Mouse (Mus musculus) myocyte (in vitro differentiated cells): Measurements from ENCODE around the gene Sf1. TPM values are rescaled to one million over a fixed set of nuclear protein-coding genes. Genes with fewer than 3 reads are reported as not detected.

Source experiments
- H3K27me3 ChIP-seq: one replicate; pipeline ENCODE4 v1.6.1; 2011; ENCODE audit not compliant: control insufficient read depth, insufficient read depth, insufficient read length
- H3K36me3 ChIP-seq: one replicate; pipeline ENCODE4 v1.6.1; 2011; ENCODE audit not compliant: control insufficient read depth, insufficient read depth
- H3K4me2 ChIP-seq: one replicate; pipeline ENCODE4 v1.6.1; 2011; ENCODE audit warnings: low read depth, control low read depth
- H3K4me3 ChIP-seq: one replicate; pipeline ENCODE4 v1.5.1; 2011; ENCODE audit warnings: mild to moderate bottlenecking, control low read depth, moderate library complexity
- H3K79me2 ChIP-seq: one replicate; pipeline ENCODE4 v1.6.1; 2011; ENCODE audit not compliant: control insufficient read depth, insufficient read depth
- H3ac ChIP-seq: one replicate; pipeline ENCODE4 v1.6.1; 2011; ENCODE audit not compliant: control insufficient read depth, insufficient read length
- CEBPB ChIP-seq: IDR thresholded peaks from 2 replicates; pipeline ENCODE4 v1.6.1; 2011; ENCODE audit warnings: mild to moderate bottlenecking, moderate library complexity; ENCODE audit not compliant: poor library complexity, insufficient read depth, severe bottlenecking
- E2F4 ChIP-seq: IDR thresholded peaks from one replicate; pipeline ENCODE4 v1.6.1; 2011; ENCODE audit warnings: mild to moderate bottlenecking, control low read depth, moderate library complexity; ENCODE audit not compliant: insufficient read depth
- MAX ChIP-seq: IDR thresholded peaks from one replicate; pipeline ENCODE4 v1.6.1; 2011; ENCODE audit warnings: low read depth, mild to moderate bottlenecking, control low read depth
- MYOD1 ChIP-seq, 3 experiments: IDR thresholded peaks; one replicate each; pipeline ENCODE4 v1.6.1; 2011; ENCODE audit warnings: control low read depth in 2 of 3, low read depth in 2 of 3, mild to moderate bottlenecking in 2 of 3, moderate library complexity in 1 of 3; ENCODE audit not compliant: insufficient read length in 2 of 3, control insufficient read depth in 1 of 3
- MYOG ChIP-seq, 3 experiments: IDR thresholded peaks; one replicate each; pipeline ENCODE4 v1.6.1; 2011; ENCODE audit warnings: control low read depth in 2 of 3, low read depth in 2 of 3, mild to moderate bottlenecking in 2 of 3; ENCODE audit not compliant: insufficient read length in 2 of 3, control insufficient read depth in 1 of 3, insufficient read depth in 1 of 3
- POLR2A ChIP-seq: IDR thresholded peaks from one replicate; pipeline ENCODE4 v1.6.1; 2011; ENCODE audit warnings: low read depth, mild to moderate bottlenecking, control low read depth, moderate library complexity; ENCODE audit not compliant: insufficient read length
- POLR2AphosphoS2 ChIP-seq: IDR thresholded peaks from one replicate; pipeline ENCODE4 v1.6.1; 2011; ENCODE audit warnings: low read depth, control low read depth; ENCODE audit not compliant: insufficient read length
- REST ChIP-seq: IDR thresholded peaks from one replicate; pipeline ENCODE4 v1.6.1; 2011; ENCODE audit warnings: mild to moderate bottlenecking, control low read depth, moderate library complexity; ENCODE audit not compliant: insufficient read depth, insufficient read length
- SRF ChIP-seq: IDR thresholded peaks from one replicate; pipeline ENCODE4 v1.6.1; 2011; ENCODE audit warnings: low read depth; ENCODE audit not compliant: control insufficient read depth, insufficient read length
- TCF12 ChIP-seq: IDR thresholded peaks from one replicate; pipeline ENCODE4 v1.6.1; 2011; ENCODE audit warnings: mild to moderate bottlenecking, control low read depth; ENCODE audit not compliant: poor library complexity, insufficient read depth, severe bottlenecking
- TCF3 ChIP-seq: IDR thresholded peaks from one replicate; pipeline ENCODE4 v1.6.1; 2011; ENCODE audit warnings: low read depth, control low read depth; ENCODE audit not compliant: insufficient read length
- USF1 ChIP-seq: IDR thresholded peaks from one replicate; pipeline ENCODE4 v1.6.1; 2011; ENCODE audit warnings: low read depth, mild to moderate bottlenecking, control low read depth, moderate library complexity
- polyA plus RNA-seq: library from polyadenylated mRNA; unstranded; fragments of >200 nt; fragmentation: generic; extraction: Trizol; gene quantifications from one replicate; pipeline ENCODE4 v1.2.1, GENCODE M21; 2012; ENCODE audit warnings: missing spikeins

Sf1 gene
- polyA plus RNA-seq, 1 experiment = 131 TPM

GRCm38 (mm10) chr19:6331719-6332516, 31.6 kb upstream of the Sf1 start:
- H3K4me2 ChIP-seq = peak overlapping the region; percentile 89
- no peaks in the 10 kb centered on the region for H3K27me3 ChIP-seq
- H3ac ChIP-seq = no peak overlapping the region
- TF ChIP-seq POLR2AphosphoS2 (no peak), CEBPB (no peak), TCF3 (no peak), POLR2A (no peak), E2F4 (no peak), MYOD1 (IDR thresholded peaks at IDR 0.05; ENCODE audit: control insufficient read depth in 1 of 3, insufficient read length in 2 of 3, low read depth in 2 of 3) (no peak), MYOG (IDR thresholded peaks at IDR 0.05; ENCODE audit: control insufficient read depth in 1 of 3, insufficient read depth in 1 of 3, insufficient read length in 2 of 3, low read depth in 2 of 3) (no peak), USF1 (no peak), SRF (no peak), TCF12 (no peak), REST (no peak), MAX (no peak)
- H3K79me2 ChIP-seq = peaks cover 14% of the 10 kb centered on the region
- peak overlapping the region; percentile 0 for H3K4me3 ChIP-seq
- no peaks in the 10 kb centered on the region for H3K36me3 ChIP-seq

- Histone ChIP-seq H3K4me3 (peak overlapping the region; percentile 82), H3K4me2 (peak overlapping the region; percentile 95), H3ac (no peak overlapping the region), H3K27me3 (no peaks in the 10 kb centered on the region), H3K36me3 (peaks cover 14% of the 10 kb centered on the region), H3K79me2 (peaks cover 16% of the 10 kb centered on the region)
- TF ChIP-seq POLR2AphosphoS2 (no peak), CEBPB (no peak), SRF (no peak), TCF12 (no peak), MAX (no peak), POLR2A (no peak), E2F4 (no peak), MYOD1 (IDR thresholded peaks at IDR 0.05; ENCODE audit: control insufficient read depth in 1 of 3, insufficient read length in 2 of 3, low read depth in 2 of 3) (no peak), REST (no peak), USF1 (no peak), MYOG (IDR thresholded peaks at IDR 0.05; ENCODE audit: control insufficient read depth in 1 of 3, insufficient read depth in 1 of 3, insufficient read length in 2 of 3, low read depth in 2 of 3) (no peak), TCF3 (no peak)
Measured at GRCm38 (mm10) chr19:6333761-6334595, 29.5 kb upstream of the Sf1 start.

DNA sequence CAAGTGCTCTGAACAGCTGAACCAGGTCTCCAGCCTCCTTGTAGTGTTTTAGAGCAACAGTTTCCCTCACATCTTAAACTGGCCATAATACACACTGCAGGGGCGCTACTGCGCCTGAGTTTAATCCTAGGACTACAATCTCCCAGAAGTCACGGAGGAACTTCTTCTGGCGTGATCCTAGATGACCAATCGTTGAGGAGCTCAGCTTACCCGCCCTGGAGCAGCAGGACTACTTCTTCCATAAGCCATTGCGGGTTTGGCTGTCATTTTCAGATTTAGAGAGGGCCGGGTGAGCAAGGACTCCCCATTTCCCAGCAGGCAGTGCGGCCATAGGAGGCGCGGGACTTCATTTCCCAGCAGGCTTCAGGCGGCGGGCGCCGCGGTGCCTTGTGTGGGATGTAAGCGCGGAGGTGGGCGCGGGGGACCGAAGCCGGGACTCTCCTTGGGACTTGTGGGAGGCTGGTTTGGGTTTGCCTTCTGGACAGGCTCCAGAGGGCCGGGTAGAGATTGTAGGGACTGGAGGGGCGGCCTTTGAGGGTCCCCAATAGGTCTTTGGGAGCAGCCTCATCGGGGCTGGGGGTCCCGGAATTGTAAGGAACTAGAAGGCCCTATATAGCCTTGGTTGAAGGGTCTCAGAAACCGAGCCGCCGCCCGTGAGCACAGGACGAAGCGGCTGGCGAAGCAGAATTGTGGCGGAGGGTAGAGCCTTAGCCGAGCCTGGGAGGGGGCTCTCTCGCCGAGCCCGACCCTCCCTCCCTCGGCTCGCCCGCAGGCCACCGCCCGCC, 28.6 kb upstream of the Sf1 start, which contains the start of gene Men1:
TSS of gene Men1 (plus strand) at position 307 of the 785 bp plus-strand sequence.
- Histone ChIP-seq H3K4me2 (peak within 1 kb of the TSS; percentile 95), H3K4me3 (peak within 1 kb of the TSS; percentile 82), H3ac (peak within 1 kb of the TSS; percentile 56), H3K79me2 (peaks cover 16% of the 10 kb centered on the region), H3K27me3 (no peaks in the 10 kb centered on the region), H3K36me3 (peaks cover 16% of the 10 kb centered on the region)
- TF ChIP-seq MYOG (IDR thresholded peaks at IDR 0.05; ENCODE audit: control insufficient read depth in 1 of 3, insufficient read depth in 1 of 3, insufficient read length in 2 of 3, low read depth in 2 of 3) (peak in 1 of 3 experiments; percentile 26), USF1 (peak; percentile 51), POLR2A (peak; percentile 54), SRF (no peak), REST (no peak)

DNA sequence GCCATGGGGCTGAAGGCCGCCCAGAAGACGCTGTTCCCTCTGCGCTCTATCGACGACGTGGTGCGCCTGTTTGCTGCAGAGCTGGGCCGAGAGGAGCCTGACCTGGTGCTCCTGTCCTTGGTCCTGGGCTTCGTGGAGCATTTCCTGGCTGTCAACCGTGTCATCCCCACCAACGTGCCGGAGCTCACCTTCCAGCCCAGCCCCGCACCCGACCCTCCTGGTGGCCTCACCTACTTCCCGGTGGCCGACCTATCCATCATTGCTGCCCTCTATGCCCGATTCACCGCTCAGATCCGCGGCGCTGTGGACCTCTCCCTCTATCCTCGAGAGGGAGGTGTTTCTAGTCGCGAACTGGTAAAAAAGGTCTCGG, 28.0 kb upstream of the Sf1 start:
- peaks cover 16% of the 10 kb centered on the region for H3K79me2 ChIP-seq
- no peaks in the 10 kb centered on the region for H3K27me3 ChIP-seq
- TF ChIP-seq REST (peak; percentile 23), MAX (no peak)
- peaks cover 22% of the 10 kb centered on the region for H3K36me3 ChIP-seq
- peak overlapping the region; percentile 56 for H3ac ChIP-seq
- H3K4me2 ChIP-seq = peak overlapping the region; percentile 89
- H3K4me3 ChIP-seq = peak overlapping the region; percentile 82
